Mouse (Mus musculus): ENCODE results near the gene Mad2l2.
"Not testable (repeated sequence)": the region's sequence is repeated elsewhere in the genome, so short reads cannot be mapped to it uniquely, and the experiment has no call there.

The Mad2l2 gene

DNA sequence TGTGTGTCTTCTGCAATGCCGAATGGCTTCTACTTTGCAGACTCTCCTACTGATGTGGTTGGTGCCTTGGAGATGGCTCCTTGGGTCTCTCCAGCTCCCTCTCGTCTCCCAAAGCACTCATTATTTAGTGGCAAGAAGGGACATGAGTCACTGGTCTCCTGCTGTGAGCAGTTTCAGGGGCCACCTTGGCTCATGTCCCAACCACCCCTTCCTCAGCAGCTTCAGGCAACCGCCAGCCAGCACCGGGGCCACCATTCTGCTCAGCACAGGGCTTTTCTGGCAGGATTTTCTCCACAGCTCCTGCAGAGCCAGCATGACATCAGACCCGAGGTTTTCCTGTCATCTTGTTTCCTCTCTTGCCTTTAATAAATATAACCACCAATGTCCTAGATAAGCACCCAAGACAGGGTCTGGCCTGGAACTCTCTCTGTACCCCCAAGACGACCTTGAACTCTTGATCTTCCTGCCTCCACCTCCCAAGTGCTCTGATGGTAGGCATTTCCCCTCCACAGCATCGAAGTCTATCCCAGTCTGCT lies 21.6 kb upstream of the Mad2l2 start:
- no peak for DNase-seq

- no peak for DNase-seq
Observed at GRCm38 (mm10) chr4:148109215-148109614, 21.0 kb upstream of the Mad2l2 start.

- DNase-seq = no peak
Observed at GRCm38 (mm10) chr4:148112519-148112918, 17.7 kb upstream of the Mad2l2 start.

- DNase-seq = peak; percentile 87
Observed at GRCm38 (mm10) chr4:148114758-148115391, 15.3 kb upstream of the Mad2l2 start.

DNA sequence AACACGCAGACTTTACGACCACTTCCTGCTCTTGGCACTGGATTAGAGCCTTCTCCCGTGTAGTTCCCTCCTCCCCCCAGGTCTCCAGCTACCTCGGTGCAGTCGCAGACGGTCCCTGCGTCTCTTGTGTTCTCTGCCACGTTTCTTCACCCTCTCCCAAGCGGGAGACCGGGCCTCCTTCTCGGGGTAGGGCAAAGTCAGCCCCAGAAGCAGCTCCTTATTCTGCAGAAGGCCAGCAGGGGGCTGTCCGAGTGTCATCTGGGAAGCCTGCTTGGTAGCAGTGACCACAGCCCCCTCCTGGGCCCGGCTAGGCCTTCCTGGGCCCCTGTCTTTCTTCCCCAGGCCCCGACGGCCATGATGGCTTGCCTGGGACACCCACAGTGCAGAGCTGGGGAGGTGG lies 14.7 kb upstream of the Mad2l2 start:
- DNase-seq = peak; percentile 59

DNA sequence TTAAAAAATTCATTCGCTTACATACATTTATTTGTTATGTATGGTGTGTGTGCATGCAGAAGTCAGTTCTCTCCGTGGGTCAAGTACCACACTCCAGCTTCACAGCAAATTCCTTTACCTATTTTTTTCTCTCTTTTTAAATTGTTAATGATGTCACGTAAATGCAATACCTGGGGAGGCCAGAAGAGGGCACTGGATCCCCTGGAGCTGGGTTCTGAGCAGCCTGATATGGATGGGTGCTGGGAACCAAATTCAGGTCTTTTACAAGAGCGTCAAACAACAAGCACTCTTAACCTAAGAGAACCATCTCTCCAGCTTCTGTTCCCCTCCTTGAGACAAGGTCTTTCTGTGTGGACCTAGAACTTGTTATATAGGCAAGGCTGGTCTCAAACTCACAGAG lies 13.5 kb upstream of the Mad2l2 start:
- no peak for DNase-seq

DNA sequence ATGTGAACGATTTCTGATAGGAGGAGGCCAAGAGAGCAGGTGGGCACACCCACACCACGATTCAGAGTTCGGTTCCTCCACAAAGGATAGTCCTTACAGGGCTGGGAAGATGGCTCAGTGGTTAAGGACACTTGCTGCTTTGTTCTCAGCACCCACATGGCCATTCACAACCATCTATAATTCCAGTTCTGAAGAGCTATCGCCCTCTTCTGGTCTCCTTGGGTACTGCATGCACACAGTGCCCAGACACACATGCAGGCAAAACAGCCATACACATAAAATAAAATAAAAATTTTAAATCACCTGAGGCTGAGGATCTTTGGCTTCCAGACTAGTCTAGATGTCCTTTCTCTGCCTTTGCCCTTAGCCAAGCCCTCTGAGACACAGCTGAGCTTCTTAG lies 12.8 kb upstream of the Mad2l2 start:
- no peak for DNase-seq

DNA sequence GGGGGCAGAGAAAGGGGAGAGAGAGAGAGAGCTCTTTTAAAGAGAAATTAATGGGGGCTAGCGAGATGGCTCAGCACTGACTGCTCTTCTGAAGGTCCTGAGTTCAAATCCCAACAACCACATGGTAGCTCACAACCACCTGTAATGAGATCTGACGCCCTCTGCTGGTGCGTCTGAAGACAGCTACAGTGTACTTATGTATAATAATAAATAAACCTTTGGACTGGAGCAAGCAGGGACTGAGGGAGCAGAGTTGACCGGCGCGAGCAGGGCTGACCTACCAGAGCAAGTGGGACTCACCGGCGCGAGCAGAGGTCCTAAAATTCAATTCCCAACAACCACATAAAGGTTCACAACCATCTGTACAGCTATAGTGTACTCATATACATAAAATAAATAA lies 10.6 kb upstream of the Mad2l2 start:
- not testable (repeated sequence) for DNase-seq

- DNase-seq = no peak
Observed at GRCm38 (mm10) chr4:148120555-148120954, 9.6 kb upstream of the Mad2l2 start.

DNA sequence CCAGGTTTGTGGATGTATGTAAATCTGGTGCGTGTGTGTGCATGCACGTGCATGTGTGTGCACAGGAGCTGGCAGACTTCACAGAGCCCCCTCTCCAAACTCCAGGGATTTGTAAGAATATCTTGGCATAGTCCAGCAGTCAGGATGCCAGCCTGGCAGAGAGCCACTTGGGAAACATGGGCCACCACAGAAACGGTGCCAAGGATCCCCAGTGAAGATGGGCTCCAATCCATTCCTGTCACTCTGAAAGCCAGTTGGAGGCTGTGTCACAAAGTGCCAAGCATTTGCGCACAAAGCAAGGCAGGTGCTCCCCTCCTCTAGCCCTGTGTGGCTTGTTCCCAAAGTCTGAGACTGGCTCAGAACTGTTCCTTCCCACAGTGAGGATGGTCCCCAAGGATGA lies 8.8 kb upstream of the Mad2l2 start:
- DNase-seq = no peak

- DNase-seq = no peak
Observed at GRCm38 (mm10) chr4:148121982-148122693, 8.0 kb upstream of the Mad2l2 start.

- DNase-seq = no peak
Observed at GRCm38 (mm10) chr4:148122694-148123066, 7.5 kb upstream of the Mad2l2 start.

- no peak for DNase-seq
Observed at GRCm38 (mm10) chr4:148128241-148128640, 1.9 kb upstream of the Mad2l2 start.

GRCm38 (mm10) chr4:148128672-148129071 lies 1.5 kb upstream of the Mad2l2 start:
- DNase-seq = no peak

DNA sequence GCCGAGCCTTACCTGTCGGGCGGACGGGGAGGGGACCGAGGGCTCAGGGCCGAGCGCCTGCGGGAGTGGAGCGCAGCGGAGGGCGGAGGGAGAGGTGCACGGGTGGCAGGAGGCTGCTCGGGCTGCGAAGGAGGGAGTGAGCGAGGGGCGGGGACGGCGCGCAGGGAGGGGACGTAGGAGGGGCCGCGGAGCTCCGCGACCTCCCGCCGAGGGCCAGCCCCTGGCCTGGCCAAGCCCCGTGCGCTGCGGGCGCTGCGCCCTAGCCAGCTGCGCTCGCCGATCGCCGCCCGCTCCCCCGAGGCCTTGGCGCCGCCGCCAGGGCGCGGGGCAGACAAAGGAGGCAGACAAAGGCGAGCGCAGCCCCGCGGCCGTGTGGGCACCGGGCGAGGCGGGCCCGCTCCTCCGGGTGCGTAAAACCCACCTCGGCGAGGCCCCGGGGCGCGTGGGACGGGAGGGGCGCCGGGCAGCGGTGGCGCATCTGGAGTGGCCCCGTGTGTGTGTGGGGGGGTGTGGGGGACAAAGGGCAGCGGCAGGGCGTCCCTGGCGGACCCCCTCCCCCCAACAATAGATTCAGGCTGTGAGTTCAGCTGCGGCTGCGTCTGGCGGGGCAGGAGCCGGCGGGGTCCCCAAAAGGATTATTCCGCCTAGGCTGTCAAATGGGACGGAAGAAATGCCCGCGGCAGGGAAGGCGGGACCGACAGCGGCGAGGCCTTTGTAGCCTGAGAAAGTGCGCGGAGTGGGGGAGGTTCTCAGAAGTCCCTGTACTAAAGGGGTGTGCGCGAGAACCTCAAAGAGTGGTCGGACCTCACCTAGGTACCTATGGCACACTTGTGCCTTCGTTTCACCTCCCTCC lies 603 bp downstream of the Mad2l2 start, which contains the start of gene Draxin:
Draxin (minus strand) TSS at position 138 of the 853 bp plus-strand sequence.
- DNase-seq = peak; percentile 42

- DNase-seq = no peak
Observed at GRCm38 (mm10) chr4:148131497-148132081, 1.4 kb downstream of the Mad2l2 start.

- no peak for DNase-seq
Observed at GRCm38 (mm10) chr4:148134988-148135387, 4.8 kb downstream of the Mad2l2 start.

- no peak for DNase-seq
Observed at GRCm38 (mm10) chr4:148137503-148137902, 7.3 kb downstream of the Mad2l2 start.

GRCm38 (mm10) chr4:148139767-148140097 lies 9.5 kb downstream of the Mad2l2 start:
- DNase-seq = no peak

GRCm38 (mm10) chr4:148140098-148141011 lies 10.2 kb downstream of the Mad2l2 start:
- DNase-seq = peak; percentile 98

DNA sequence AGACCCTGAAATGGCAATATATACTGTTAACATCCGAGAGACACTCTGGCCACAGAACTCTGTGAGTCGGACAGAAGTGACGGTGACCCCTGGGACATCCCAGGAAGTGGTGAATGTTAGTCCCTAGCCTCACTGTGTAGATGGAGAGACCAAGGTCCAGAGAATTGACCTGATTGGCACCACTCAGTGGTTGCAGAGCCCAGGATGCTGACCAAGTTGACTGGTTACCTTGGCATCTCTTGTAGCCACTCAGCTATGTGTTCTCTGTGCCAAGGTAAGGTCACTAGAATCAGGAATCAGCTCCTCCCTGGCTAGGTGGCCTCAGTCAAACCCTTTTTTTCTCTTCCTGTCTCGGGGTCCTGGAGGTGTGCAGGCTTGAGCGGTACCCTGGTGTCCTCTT lies 13.5 kb downstream of the Mad2l2 start:
- no peak for DNase-seq

DNA sequence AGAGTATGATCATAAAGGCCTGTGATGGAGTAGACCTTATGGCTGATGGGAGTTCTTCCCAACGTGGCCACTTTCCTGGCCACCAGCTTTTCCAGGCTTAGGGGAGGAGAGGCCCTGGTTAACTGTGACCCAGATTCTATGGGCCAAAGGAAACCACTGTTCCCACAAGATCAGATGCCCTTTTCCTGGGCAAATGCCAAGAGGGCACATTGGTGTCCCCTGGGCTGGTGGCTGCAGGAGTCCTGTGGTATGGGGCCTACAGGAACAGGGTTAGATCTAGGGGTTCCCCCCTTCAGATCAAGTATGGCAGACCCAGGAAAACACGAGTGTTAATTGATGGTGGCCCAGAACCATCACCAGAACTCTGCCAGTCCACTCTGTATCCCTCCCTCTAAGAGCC lies 17.5 kb downstream of the Mad2l2 start:
- DNase-seq = no peak

Measured in kidney, adult 18-20 months (tissue).